Mouse (Mus musculus): ENCODE data around the gene Tom1l2. TPM values are rescaled to one million over a fixed set of nuclear protein-coding genes. Genes with fewer than 3 reads are reported as not detected.

The Tom1l2 gene
- total and polyA plus RNA-seq, 2 experiments from 2014 or later = 44.3 to 80.8 TPM

DNA sequence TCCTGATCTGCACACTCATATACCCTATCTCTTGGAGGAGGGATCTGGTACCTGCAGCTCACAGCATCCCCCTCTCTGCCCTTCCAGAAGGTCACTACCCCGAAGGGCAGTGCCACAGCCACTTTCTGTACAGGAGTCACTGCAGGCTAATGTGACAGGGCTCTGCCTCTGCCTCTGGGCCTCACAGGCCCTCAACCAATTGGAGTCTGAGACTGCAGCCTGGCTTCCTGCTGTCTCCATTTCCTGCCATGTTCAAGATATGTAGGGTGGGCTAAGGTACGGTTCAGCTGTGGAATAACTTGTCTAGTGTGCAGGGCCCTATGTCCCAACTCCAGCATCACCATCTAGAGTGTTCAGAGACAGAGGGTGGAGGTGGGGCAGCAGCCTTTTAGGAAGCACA is 95.0 kb downstream of the Tom1l2 start:
- no peak overlapping the region for H3K4me2 ChIP-seq (ENCODE audit: low read depth)
- no peak overlapping the region for H3K27ac ChIP-seq (ENCODE audit: low read depth, low read length)
- peaks cover 8% of the 10 kb centered on the region; the same call in 1 of the 2 replicates for H3K4me1 ChIP-seq (ENCODE audit: insufficient read depth)
- H3K9ac ChIP-seq = no peak overlapping the region
- H3K9me3 ChIP-seq (ENCODE audit: low read length) = no peaks in the 10 kb centered on the region
- no peak overlapping the region for H3K4me3 ChIP-seq (ENCODE audit: low read depth, low read length)
- H3K27me3 ChIP-seq (ENCODE audit: insufficient read depth, low read length) = no peaks in the 10 kb centered on the region
- peaks cover 8% of the 10 kb centered on the region; the same call in 1 of the 2 replicates for H3K36me3 ChIP-seq (ENCODE audit: insufficient read depth)
- WGBS = 88% methylated on average over 2 of the region's 2 CpGs
- DNase-seq (no peak), ATAC-seq (no peak)
- TF ChIP-seq CTCF (IDR thresholded peaks at IDR 0.05; ENCODE audit: low read depth) = no peak

- H3K9ac ChIP-seq = no peak overlapping the region
- H3K9me3 ChIP-seq (ENCODE audit: low read length) = no peaks in the 10 kb centered on the region
- 0 out of 2 replicates have a peak overlapping the region, but pooled peaks have one; percentile 36 for H3K27ac ChIP-seq (ENCODE audit: low read depth, low read length)
- DNase-seq (no peak), ATAC-seq (peak; percentile 55)
- 71% methylated on average over 9 of the region's 9 CpGs for WGBS
- no peak for TF ChIP-seq CTCF (IDR thresholded peaks at IDR 0.05; ENCODE audit: low read depth)
- H3K4me1 ChIP-seq (ENCODE audit: insufficient read depth) = peaks cover 8% of the 10 kb centered on the region; the same call in 1 of the 2 replicates
- H3K4me3 ChIP-seq (ENCODE audit: low read depth, low read length) = no peak overlapping the region
- no peaks in the 10 kb centered on the region for H3K27me3 ChIP-seq (ENCODE audit: insufficient read depth, low read length)
- H3K36me3 ChIP-seq (ENCODE audit: insufficient read depth) = peaks cover 6% of the 10 kb centered on the region; the same call in 1 of the 2 replicates
- no peak overlapping the region for H3K4me2 ChIP-seq (ENCODE audit: low read depth)
Observed at GRCm38 (mm10) chr11:60256713-60257112, 96.0 kb downstream of the Tom1l2 start.

GRCm38 (mm10) chr11:60256176-60256681 is 96.5 kb downstream of the Tom1l2 start:
- TF ChIP-seq CTCF (IDR thresholded peaks at IDR 0.05; ENCODE audit: low read depth) = no peak
- H3K4me1 ChIP-seq (ENCODE audit: insufficient read depth) = peaks cover 8% of the 10 kb centered on the region; the same call in 1 of the 2 replicates
- 0 out of 2 replicates have a peak overlapping the region, but pooled peaks have one; percentile 36 for H3K27ac ChIP-seq (ENCODE audit: low read depth, low read length)
- no peak overlapping the region for H3K4me3 ChIP-seq (ENCODE audit: low read depth, low read length)
- H3K36me3 ChIP-seq (ENCODE audit: insufficient read depth) = peaks cover 6% of the 10 kb centered on the region; the same call in 1 of the 2 replicates
- no peak overlapping the region for H3K9ac ChIP-seq
- peak; percentile 86 for ATAC-seq
- H3K9me3 ChIP-seq (ENCODE audit: low read length) = no peaks in the 10 kb centered on the region
- WGBS = 27% methylated on average over 6 of the region's 6 CpGs
- DNase-seq = peak; percentile 83
- no peaks in the 10 kb centered on the region for H3K27me3 ChIP-seq (ENCODE audit: insufficient read depth, low read length)
- H3K4me2 ChIP-seq (ENCODE audit: low read depth) = no peak overlapping the region

GRCm38 (mm10) chr11:60255639-60256038 is 97.1 kb downstream of the Tom1l2 start:
- peaks cover 6% of the 10 kb centered on the region; the same call in 1 of the 2 replicates for H3K36me3 ChIP-seq (ENCODE audit: insufficient read depth)
- no peak overlapping the region for H3K27ac ChIP-seq (ENCODE audit: low read depth, low read length)
- WGBS = 75% methylated on average over 3 of the region's 3 CpGs

GRCm38 (mm10) chr11:60255181-60255580 is 97.5 kb downstream of the Tom1l2 start:
- no peak for TF ChIP-seq CTCF (IDR thresholded peaks at IDR 0.05; ENCODE audit: low read depth)
- H3K4me2 ChIP-seq (ENCODE audit: low read depth) = no peak overlapping the region
- H3K9ac ChIP-seq = no peak overlapping the region
- no peak overlapping the region for H3K27ac ChIP-seq (ENCODE audit: low read depth, low read length)
- no peak overlapping the region for H3K4me3 ChIP-seq (ENCODE audit: low read depth, low read length)
- peaks cover 8% of the 10 kb centered on the region; the same call in 1 of the 2 replicates for H3K4me1 ChIP-seq (ENCODE audit: insufficient read depth)
- WGBS = 19% methylated on average over 3 of the region's 3 CpGs
- no peak for ATAC-seq
- H3K9me3 ChIP-seq (ENCODE audit: low read length) = no peaks in the 10 kb centered on the region
- H3K27me3 ChIP-seq (ENCODE audit: insufficient read depth, low read length) = no peaks in the 10 kb centered on the region
- no peak for DNase-seq
- peaks cover 6% of the 10 kb centered on the region; the same call in 1 of the 2 replicates for H3K36me3 ChIP-seq (ENCODE audit: insufficient read depth)

More at GRCm38 (mm10) chr11:60255639-60256038, 97.1 kb downstream of the Tom1l2 start:
- Histone ChIP-seq H3K27me3 (ENCODE audit: insufficient read depth, low read length) (no peaks in the 10 kb centered on the region), H3K9me3 (ENCODE audit: low read length) (no peaks in the 10 kb centered on the region), H3K9ac (no peak overlapping the region), H3K4me1 (ENCODE audit: insufficient read depth) (peaks cover 8% of the 10 kb centered on the region; the same call in 1 of the 2 replicates), H3K4me3 (ENCODE audit: low read depth, low read length) (no peak overlapping the region), H3K4me2 (ENCODE audit: low read depth) (no peak overlapping the region)
- DNase-seq = no peak
- no peak for ATAC-seq
- no peak for TF ChIP-seq CTCF (IDR thresholded peaks at IDR 0.05; ENCODE audit: low read depth)

DNA sequence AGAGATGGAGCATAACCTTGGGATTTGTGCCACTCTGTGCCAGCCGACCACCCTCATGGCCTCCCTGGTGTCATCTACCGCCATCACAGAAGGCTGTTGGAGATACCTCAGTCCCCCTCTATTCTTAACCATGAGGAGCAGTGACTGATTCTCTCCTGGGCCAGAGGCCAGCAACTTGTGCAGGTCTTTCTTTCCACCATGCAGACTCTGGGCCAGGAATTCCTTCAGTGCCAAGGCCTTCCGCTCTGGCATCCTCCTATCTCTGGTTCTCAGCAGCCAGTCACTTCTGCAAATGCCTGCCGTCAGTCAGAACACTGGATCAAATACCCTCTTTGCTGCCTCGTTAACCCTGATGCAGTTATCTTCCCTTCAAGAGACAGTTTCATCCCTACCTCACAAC is 98.4 kb downstream of the Tom1l2 start:
- WGBS = 36% methylated on average over 5 of the region's 5 CpGs
- DNase-seq = no peak
- no peak overlapping the region for H3K27ac ChIP-seq (ENCODE audit: low read depth, low read length)

DNA sequence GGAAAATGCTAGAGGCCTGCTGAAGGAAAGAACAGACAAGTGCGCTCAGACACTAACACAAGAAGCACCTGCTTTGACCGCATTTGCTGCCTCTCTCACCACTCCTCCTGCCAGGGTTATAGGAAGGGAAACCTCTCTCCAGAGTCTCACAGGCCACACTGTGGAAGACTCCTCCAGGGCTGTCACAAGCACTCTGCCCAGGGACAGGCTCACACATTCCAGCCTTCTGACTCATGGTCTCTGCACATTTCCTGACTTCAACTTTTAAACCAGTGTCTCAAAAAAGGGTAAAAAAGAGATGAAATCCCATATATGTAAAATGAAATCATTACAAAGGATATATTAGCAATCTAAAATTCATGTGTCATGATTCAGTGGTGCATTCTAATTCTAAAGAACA is 99.2 kb downstream of the Tom1l2 start:
- no peak overlapping the region for H3K4me3 ChIP-seq (ENCODE audit: low read depth, low read length)
- ATAC-seq (no peak), DNase-seq (no peak)
- H3K9me3 ChIP-seq (ENCODE audit: low read length) = no peaks in the 10 kb centered on the region
- H3K4me2 ChIP-seq (ENCODE audit: low read depth) = no peak overlapping the region
- H3K27ac ChIP-seq (ENCODE audit: low read depth, low read length) = no peak overlapping the region
- H3K36me3 ChIP-seq (ENCODE audit: insufficient read depth) = peaks cover under 1% of the 10 kb centered on the region; the same call in 1 of the 2 replicates
- H3K27me3 ChIP-seq (ENCODE audit: insufficient read depth, low read length) = no peaks in the 10 kb centered on the region
- H3K9ac ChIP-seq = no peak overlapping the region
- TF ChIP-seq CTCF (IDR thresholded peaks at IDR 0.05; ENCODE audit: low read depth) = no peak
- WGBS = 93% methylated on average over 2 of the region's 2 CpGs
- peaks cover 10% of the 10 kb centered on the region; the same call in 1 of the 2 replicates for H3K4me1 ChIP-seq (ENCODE audit: insufficient read depth)

More for the DNA sequence above, 98.4 kb downstream of the Tom1l2 start:
- no peak overlapping the region for H3K4me3 ChIP-seq (ENCODE audit: low read depth, low read length)
- peaks cover 8% of the 10 kb centered on the region; the same call in 1 of the 2 replicates for H3K4me1 ChIP-seq (ENCODE audit: insufficient read depth)
- no peak for ATAC-seq
- H3K4me2 ChIP-seq (ENCODE audit: low read depth) = no peak overlapping the region
- H3K9ac ChIP-seq = no peak overlapping the region
- peaks cover 6% of the 10 kb centered on the region; the same call in 1 of the 2 replicates for H3K36me3 ChIP-seq (ENCODE audit: insufficient read depth)
- no peaks in the 10 kb centered on the region for H3K9me3 ChIP-seq (ENCODE audit: low read length)
- no peak for TF ChIP-seq CTCF (IDR thresholded peaks at IDR 0.05; ENCODE audit: low read depth)
- no peaks in the 10 kb centered on the region for H3K27me3 ChIP-seq (ENCODE audit: insufficient read depth, low read length)

Data from forebrain, postnatal 0 days (tissue).